Mouse (Mus musculus) cortical plate, adult 2 months (tissue): ENCODE results near the gene Nudt3. TPM values are rescaled to one million over a fixed set of nuclear protein-coding genes. Genes with fewer than 3 reads are reported as not detected.
A peak's percentile ranks its signal among the peaks of the same experiment; 100 is the strongest.

ENCODE experiments used
- H3K27ac ChIP-seq: fragments of 200-500 bp; 2 replicates; pipeline ENCODE4 v1.5.1; 2012; ENCODE audit warnings: low read length, control low read depth, inconsistent platforms; ENCODE audit not compliant: insufficient read depth
- H3K4me1 ChIP-seq: fragments of 200-500 bp; 2 replicates; pipeline ENCODE4 v1.6.1; 2011; ENCODE audit warnings: low read length; ENCODE audit not compliant: control insufficient read depth, insufficient read depth
- H3K4me3 ChIP-seq: fragments of 200-500 bp; 2 replicates; pipeline ENCODE4 v1.5.1; 2011; ENCODE audit warnings: mild to moderate bottlenecking, low read length, control low read depth; ENCODE audit not compliant: insufficient read depth
- CTCF ChIP-seq: fragments of 200-500 bp; IDR thresholded peaks from 2 replicates; pipeline ENCODE4 v1.5.1; 2011; ENCODE audit warnings: mild to moderate bottlenecking, control low read depth, low read length; ENCODE audit not compliant: insufficient read depth; ENCODE audit errors: extremely low read depth
- POLR2A ChIP-seq: fragments of 200-500 bp; IDR thresholded peaks from 2 replicates; pipeline ENCODE4 v1.6.1; 2011; ENCODE audit warnings: mild to moderate bottlenecking, low read length, control low read depth; ENCODE audit not compliant: insufficient read depth; ENCODE audit errors: extremely low read depth
- polyA plus RNA-seq: library from polyadenylated mRNA; depleted of rRNA; stranded (reverse); fragments of >200 nt; gene quantifications from 2 replicates; pipeline ENCODE4 v1.2.3, GENCODE M21; 2012; rRNA removed

The Nudt3 gene
- 371 and 398 TPM in 2 replicates for polyA plus RNA-seq

GRCm38 (mm10) chr17:27623360-27624326 is at the start of gene Nudt3:
Gene Nudt3, minus strand, starts transcription at chr17:27623495.
- peak within 1 kb of the TSS; percentile 80 for H3K4me3 ChIP-seq
- TF ChIP-seq POLR2A: peak; percentile 64; the same call in 1 of the 2 replicates
- TF ChIP-seq CTCF: no peak
- H3K27ac ChIP-seq: peak within 1 kb of the TSS; percentile 94
- H3K4me1 ChIP-seq: peaks cover 5% of the 10 kb centered on the region; the same call in 1 of the 2 replicates

- H3K27ac ChIP-seq: no peak overlapping the region
- no peak for TF ChIP-seq CTCF
- TF ChIP-seq POLR2A: no peak
- peaks cover 10% of the 10 kb centered on the region for H3K4me1 ChIP-seq
- H3K4me3 ChIP-seq: no peak overlapping the region
Observed at GRCm38 (mm10) chr17:27671720-27672119, 48.4 kb upstream of the Nudt3 start.

DNA sequence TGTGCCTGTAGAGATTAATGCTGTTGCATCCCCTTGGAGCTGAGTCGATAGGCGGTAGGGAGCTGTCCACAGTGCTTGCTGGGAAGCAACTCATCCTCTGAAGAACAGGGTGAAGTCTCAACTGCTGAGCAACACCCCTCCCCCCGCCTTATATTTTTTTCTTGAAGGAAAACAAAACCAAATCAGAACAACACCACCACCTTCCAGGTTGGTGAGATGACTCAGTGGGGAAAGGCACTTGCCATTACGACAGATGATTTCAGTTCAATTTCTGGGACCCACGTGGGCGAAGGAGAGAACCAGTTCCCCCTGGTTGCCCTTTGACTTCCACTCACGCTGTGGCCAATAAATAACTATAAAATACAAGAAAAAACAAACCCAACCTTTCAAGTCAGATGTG is 35.5 kb upstream of the Nudt3 start:
- no peak overlapping the region for H3K4me3 ChIP-seq
- H3K27ac ChIP-seq: no peak overlapping the region
- no peaks in the 10 kb centered on the region for H3K4me1 ChIP-seq
- TF ChIP-seq CTCF (no peak), POLR2A (no peak)

DNA sequence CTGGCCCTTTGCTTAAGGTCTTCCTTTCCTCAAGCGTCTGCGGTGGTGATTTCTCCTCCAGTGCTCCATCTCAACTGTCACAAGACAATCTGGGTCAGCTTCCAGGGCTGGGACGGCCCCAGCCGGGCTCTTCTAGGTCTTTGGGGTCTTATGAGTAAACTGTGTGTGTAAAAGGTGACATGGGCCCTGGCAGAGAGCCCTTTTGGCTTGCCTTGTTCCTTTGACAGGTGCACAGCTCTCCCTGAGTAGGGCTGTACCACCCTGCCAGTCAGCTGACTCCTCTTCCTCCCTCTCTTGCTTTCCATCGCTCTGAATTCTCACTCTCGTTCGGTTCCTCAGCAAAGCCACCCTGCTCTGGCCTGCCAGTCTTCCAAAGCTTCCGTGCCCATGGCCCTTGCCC is 33.8 kb upstream of the Nudt3 start:
- Histone ChIP-seq H3K4me1 (no peaks in the 10 kb centered on the region), H3K27ac (0 out of 2 replicates have a peak overlapping the region, but pooled peaks have one; percentile 1), H3K4me3 (peak overlapping the region; percentile 85)
- TF ChIP-seq CTCF (no peak), POLR2A (0 out of 2 replicates have a peak, but pooled peaks have one; percentile 11)

- H3K4me1 ChIP-seq: no peaks in the 10 kb centered on the region
- peak overlapping the region; percentile 75 for H3K27ac ChIP-seq
- TF ChIP-seq POLR2A (no peak), CTCF (no peak)
Observed at GRCm38 (mm10) chr17:27656414-27656813, 33.1 kb upstream of the Nudt3 start.

DNA sequence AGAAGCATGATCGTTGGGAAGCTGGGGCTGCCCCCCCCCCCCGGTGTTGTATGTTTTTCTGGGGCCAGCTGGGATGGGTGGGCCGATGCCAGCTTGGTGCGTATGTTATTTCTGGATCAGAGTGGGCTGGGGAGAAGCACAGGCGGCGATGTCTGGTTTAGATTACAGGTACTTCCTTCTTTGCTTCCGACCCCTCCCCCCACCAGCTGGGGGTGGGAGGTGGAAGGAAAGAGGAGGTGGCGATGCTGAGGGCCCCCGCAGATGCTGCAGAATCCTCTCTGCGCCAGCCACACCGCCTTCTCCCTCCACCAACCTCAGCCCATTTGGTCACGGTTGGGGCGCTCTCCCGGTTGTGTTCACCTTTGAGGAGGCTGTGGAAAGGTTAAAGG is 32.7 kb upstream of the Nudt3 start:
- peak overlapping the region; percentile 85 for H3K4me3 ChIP-seq
- TF ChIP-seq CTCF (no peak), POLR2A (no peak)
- H3K27ac ChIP-seq: peak overlapping the region; percentile 75
- no peaks in the 10 kb centered on the region for H3K4me1 ChIP-seq

More at GRCm38 (mm10) chr17:27656414-27656813, 33.1 kb upstream of the Nudt3 start:
- peak overlapping the region; percentile 85 for H3K4me3 ChIP-seq

GRCm38 (mm10) chr17:27655089-27656010 is 32.1 kb upstream of the Nudt3 start, which contains the start of gene Pacsin1:
Gene Pacsin1, plus strand, starts transcription at chr17:27655509.
- no peak for TF ChIP-seq CTCF
- peak; percentile 63; the same call in 1 of the 2 replicates for TF ChIP-seq POLR2A
- Histone ChIP-seq H3K4me1 (no peaks in the 10 kb centered on the region), H3K27ac (peak within 1 kb of the TSS; percentile 86), H3K4me3 (peak within 1 kb of the TSS; percentile 85)

DNA sequence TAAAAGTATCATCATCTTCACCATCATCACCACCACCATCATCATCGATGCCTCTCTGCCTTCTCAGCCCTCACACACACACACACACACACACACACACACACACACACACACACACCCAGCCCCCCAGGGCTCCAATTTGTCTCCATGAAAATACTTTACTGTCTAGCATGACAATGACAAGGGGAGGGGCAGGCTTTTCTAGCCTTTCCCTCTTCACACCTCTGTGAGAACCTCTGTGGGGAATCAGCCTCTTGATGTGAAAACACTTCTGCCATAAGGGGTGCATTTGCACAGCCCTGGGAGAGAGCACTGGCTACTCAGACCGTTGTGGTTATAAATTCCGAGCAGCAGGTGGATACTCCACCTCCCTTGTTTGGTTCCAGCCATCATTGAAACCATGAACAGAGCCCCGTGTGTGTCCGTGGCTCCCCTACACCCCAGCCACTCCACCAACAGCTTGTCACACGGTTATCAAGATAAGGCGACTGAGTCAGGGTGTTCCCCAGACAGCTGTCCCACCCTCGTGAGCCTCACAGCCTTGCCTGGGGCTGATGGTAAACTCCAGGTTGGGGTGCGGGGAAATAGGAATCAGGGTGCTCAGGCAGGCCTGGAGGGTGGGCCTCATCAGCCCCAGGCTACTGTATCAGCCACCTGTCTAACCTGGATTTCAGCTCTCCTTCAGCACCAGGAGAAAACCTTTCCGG is 30.1 kb upstream of the Nudt3 start:
- no peaks in the 10 kb centered on the region for H3K4me1 ChIP-seq
- no peak overlapping the region for H3K4me3 ChIP-seq
- H3K27ac ChIP-seq: no peak overlapping the region
- TF ChIP-seq CTCF: no peak
- no peak for TF ChIP-seq POLR2A
